Mouse (Mus musculus): ENCODE results near the gene Gigyf2.

Gigyf2 gene

GRCm38 (mm10) chr1:87316672-87317071, 10.1 kb upstream of the Gigyf2 start:
- no peak for DNase-seq (ENCODE audit: low spot score in 2 of 2)

DNA sequence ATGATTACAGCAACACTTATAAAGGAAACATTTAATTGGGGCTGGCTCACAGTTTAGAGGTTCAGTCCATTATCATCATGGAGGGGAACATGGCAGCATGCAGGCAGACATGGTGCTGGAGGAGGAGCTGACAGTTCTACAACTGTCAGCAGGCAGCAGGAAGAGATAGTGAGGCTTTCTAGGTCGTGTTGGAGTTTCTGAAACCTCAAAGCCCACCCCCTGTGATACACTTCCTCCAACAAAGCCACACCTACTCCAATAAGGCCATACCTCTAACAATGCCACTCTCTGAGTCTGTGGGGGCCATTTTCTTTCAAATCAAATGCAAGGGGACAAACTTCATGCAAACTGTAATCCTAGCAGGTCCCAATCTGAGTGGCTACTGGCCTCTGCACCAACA, 5.7 kb upstream of the Gigyf2 start:
- no peak for DNase-seq (ENCODE audit: low spot score in 2 of 2)

GRCm38 (mm10) chr1:87322778-87323177, 4.0 kb upstream of the Gigyf2 start:
- no peak for DNase-seq (ENCODE audit: low spot score in 2 of 2)

- DNase-seq (ENCODE audit: low spot score in 2 of 2) = no peak
Observed at GRCm38 (mm10) chr1:87324649-87325048, 2.1 kb upstream of the Gigyf2 start.

DNA sequence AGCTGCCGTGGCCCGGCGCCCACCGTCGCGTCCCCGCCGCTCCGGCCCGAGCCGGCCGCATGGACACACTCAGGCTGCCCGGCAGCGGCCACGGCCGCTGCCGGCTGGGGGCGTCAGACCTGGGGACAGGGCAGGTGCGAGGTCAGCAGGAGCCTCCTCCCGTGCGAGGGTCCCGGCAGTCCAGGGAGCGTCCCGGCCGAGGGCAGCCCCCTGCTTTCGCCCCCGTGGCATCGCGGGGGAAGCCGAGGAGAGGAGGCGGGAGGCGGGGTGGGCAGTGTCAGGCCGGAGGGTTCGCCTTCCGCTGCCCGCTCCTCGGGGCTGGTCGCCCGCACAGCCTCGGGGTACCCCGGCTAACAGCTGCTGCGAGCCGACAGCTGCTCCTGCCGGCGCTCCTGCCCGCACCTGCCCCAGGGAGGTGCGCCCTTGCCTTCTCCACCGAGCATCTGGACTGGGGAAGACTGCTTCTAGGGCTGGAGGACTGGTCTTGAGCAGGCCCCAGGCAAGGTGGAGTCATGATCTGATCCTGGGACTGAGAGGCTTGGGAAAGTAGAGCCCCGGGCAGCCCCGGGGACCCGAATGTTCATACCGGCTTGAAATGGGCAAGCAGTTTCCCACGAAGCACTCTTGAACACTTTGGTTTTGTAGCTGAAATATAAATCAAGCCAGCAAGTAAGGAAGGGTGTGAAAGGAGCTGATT, 515 bp downstream of the Gigyf2 start:
- peak in 1 of 2 experiments; percentile 61 for DNase-seq (ENCODE audit: low spot score in 2 of 2)

- no peak for DNase-seq (ENCODE audit: low spot score in 2 of 2)
Observed at GRCm38 (mm10) chr1:87331774-87332173, 5.0 kb downstream of the Gigyf2 start.

- DNase-seq (ENCODE audit: low spot score in 2 of 2) = no peak
Observed at GRCm38 (mm10) chr1:87350576-87350975, 23.8 kb downstream of the Gigyf2 start.

- DNase-seq (ENCODE audit: low spot score in 2 of 2) = no peak
Observed at GRCm38 (mm10) chr1:87360276-87360675, 33.5 kb downstream of the Gigyf2 start.

DNA sequence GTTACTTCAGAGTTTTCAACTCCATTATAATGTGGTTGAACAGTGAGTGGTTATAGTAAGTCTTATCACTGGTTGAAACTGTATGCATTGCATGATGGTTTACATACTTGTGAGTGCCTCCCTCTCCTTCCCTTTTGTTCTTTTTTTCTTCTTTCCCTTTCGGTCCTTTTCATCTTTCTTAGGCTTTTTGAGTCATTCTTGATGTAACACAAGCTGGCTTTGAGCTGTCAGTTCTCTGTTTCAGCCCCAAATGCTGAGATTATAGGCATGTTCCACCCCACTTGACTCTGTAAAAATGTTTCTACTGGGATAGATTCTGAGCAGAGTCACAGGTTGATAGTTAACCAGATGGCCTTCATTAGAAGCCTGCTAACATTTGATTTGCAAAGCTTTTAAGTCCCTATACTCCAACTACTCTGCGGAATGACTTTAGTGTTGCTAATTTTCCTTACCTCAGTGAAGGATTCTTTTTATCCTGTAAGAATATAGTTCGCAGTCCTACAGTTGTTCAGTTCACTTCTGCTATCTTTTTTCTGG, 51.3 kb downstream of the Gigyf2 start:
- DNase-seq (ENCODE audit: low spot score in 2 of 2) = no peak

DNA sequence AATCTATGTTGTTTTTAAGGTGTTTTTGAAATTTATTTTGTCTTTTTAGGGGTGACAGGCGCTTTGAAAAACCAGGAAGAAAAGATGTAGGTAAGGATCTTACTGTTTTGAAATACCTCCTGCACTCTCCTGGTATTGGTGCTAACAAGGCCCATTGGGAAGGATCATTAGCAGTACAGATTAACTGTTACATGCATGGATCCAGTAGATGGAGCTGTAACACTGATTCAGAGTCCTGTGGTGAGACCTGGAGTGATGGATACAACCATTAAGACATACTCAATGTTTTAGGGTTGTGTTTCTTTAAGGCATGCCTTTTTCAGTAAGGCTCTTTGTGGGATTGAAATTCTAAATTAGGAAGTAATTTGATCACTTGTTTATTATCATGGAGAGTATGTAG, 53.1 kb downstream of the Gigyf2 start:
- no peak for DNase-seq (ENCODE audit: low spot score in 2 of 2)

- no peak for DNase-seq (ENCODE audit: low spot score in 2 of 2)
Observed at GRCm38 (mm10) chr1:87381152-87381551, 54.4 kb downstream of the Gigyf2 start.

DNA sequence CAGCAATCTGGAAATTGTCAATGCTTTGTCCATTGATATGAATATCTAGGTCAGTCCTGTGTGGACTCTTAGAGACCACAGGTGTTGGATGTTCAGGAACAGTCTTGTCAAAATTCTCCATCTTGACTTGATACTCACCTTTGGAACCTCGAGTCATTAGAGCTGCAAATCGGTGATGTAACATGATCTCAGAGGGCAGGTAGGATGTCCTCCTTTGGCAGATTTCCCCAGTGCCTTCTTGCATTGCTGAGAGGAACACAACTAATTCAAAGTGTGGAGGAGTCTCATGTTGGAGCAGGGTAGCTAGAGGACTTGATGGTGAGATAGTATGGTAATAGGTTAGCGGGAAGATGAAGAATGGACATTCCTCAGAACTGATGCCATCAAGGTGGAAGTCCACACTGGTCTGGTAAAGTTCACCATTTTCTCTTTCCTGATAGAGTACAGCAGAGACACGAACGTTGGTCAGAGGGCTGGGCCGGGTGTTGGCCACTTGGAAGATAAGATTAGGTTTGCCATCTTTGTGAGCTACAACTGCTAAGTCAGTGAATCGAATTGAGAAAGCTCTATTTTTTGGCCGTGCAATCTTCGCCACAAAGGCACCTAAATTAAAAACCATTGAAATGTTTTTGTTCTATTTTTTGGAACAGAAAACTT, 59.8 kb downstream of the Gigyf2 start:
- no peak for DNase-seq (ENCODE audit: low spot score in 2 of 2)

DNA sequence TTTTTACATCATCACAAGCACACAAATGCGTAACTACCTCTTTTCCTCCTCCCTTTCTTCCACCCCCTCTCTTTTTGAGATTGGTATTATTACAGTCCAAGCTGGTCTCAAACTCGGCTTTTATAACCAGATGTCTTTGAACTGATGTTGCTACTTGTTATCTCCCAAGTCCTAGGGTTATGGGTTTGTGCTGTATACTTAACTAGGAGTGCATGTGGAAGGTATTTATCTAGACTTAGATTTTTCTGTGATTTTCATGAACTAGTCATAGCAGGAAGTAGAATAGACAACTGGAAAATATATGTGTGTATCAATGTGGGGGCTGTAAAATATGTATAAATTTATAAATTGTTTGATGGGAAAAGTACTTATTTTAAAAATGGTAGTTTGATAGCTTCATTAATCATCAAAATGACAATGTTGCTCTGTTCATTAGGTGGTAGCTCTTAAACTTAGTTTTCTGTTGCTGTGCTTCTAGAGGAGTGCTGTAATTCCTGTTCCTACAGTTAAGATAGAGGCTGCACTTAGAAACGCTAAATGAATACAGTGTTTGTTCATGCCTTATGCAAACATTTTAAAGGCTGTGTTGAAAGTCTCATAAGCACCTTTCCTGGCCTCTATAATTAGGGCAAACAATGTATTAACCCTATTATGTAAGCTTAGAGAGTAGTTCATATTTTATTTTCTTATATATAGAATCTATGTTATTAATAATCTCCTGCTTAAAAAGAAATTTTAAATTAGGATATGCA, 66.8 kb downstream of the Gigyf2 start:
- DNase-seq (ENCODE audit: low spot score in 2 of 2) = no peak

- DNase-seq (ENCODE audit: low spot score in 2 of 2) = no peak
Observed at GRCm38 (mm10) chr1:87394594-87394993, 67.8 kb downstream of the Gigyf2 start, which contains the start of gene Kcnj13. TSS of gene Kcnj13 (minus strand) at chr1:87394729.

GRCm38 (mm10) chr1:87396923-87397586, 70.3 kb downstream of the Gigyf2 start:
- DNase-seq (ENCODE audit: low spot score in 2 of 2) = no peak

DNA sequence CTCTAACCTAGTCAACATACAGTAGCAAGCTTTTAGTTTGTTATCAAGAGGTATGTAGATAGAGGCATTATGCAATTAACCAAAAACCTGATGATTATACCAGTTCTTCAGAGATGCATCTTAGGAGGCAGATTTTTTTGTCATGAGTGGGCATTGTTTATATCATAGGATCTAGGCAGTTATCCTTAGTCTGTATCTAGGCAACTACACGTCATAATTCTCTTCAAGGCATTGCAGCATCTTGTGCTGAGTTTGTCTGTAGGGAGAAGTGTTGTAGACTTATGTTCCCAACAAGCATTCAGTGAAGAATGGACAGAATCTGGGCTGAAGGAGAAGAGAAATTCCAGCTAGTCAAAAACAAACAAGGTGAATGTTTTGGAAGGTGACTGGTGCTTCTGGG, 77.9 kb downstream of the Gigyf2 start:
- DNase-seq (ENCODE audit: low spot score in 2 of 2) = no peak

GRCm38 (mm10) chr1:87406012-87406411, 79.2 kb downstream of the Gigyf2 start:
- DNase-seq (ENCODE audit: low spot score in 2 of 2) = no peak

GRCm38 (mm10) chr1:87409380-87409779, 82.6 kb downstream of the Gigyf2 start:
- no peak for DNase-seq (ENCODE audit: low spot score in 2 of 2)

GRCm38 (mm10) chr1:87418733-87419132, 91.9 kb downstream of the Gigyf2 start:
- no peak for DNase-seq (ENCODE audit: low spot score in 2 of 2)

DNA sequence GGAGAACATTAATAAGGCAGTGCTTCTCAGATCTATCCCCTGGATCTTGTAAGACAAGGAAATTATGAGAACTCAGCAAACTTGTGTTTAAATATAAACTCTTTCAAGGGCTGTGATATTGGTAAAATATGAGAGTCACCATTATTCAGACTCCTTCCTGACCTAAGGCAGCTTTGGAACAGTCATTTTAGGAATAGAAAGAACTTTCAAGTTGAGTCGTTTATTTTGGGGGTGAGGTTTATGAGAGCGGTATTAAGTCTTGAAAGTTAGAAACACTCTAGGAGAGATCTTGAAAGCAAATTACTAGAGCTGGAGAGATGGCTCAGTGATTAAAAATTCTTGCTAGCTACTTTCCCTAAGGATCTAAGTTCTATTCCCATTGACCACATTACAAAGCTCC, 108.3 kb downstream of the Gigyf2 start:
- no peak for DNase-seq (ENCODE audit: low spot score in 2 of 2)

DNA sequence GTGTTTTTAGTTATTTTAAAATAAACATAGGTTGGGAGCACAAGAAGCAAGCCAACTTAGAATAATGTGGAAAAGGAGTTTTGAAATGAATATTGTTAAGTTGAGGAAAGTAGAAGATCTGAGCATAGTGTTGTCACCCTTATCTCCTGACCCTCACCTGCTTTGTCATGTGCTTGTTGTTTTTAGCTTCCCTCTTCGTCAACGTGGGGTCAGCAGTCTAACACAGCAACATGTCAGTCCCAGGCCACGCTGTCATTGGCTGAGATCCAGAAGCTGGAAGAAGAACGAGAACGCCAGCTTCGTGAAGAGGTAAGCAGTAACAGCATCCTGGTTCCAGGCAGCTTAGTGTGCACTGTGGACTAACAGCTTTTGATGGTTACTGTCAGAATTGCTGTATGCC, 109.8 kb downstream of the Gigyf2 start:
- DNase-seq (ENCODE audit: low spot score in 2 of 2) = no peak
